Mouse (Mus musculus): ENCODE data around the gene Aatf.

Aatf gene

GRCm38 (mm10) chr11:84523841-84524510, 10.7 kb upstream of the Aatf start:
- in situ Hi-C loops (cut with MboI; ENCODE audit: low pct_unique_long_range_greater_than_20kb in 1 of 2, low sequenced_read_pairs in 2 of 2, unreplicated experiment in 1 of 2), result loop anchor here in 1 of 2 experiments (10.0 kb wide), 2 partner anchors 111 to 1311 kb away; partner anchors contain the start of gene Tbx2

GRCm38 (mm10) chr11:84523321-84523831, 10.1 kb upstream of the Aatf start:
- in situ Hi-C loops (cut with MboI; ENCODE audit: low pct_unique_long_range_greater_than_20kb in 1 of 2, low sequenced_read_pairs in 2 of 2, unreplicated experiment in 1 of 2), result loop anchor here in 1 of 2 experiments (10.0 kb wide), 2 partner anchors 111 to 1311 kb away; partner anchors contain the start of gene Tbx2

GRCm38 (mm10) chr11:84522577-84523320, 9.4 kb upstream of the Aatf start:
- in situ Hi-C loops (cut with MboI; ENCODE audit: low pct_unique_long_range_greater_than_20kb in 1 of 2, low sequenced_read_pairs in 2 of 2, unreplicated experiment in 1 of 2), result loop anchor here in 1 of 2 experiments (10.0 kb wide), 2 partner anchors 112 to 1312 kb away; partner anchors contain the start of gene Tbx2

GRCm38 (mm10) chr11:84521751-84522299, 8.5 kb upstream of the Aatf start:
- in situ Hi-C loops (cut with MboI; ENCODE audit: low pct_unique_long_range_greater_than_20kb in 1 of 2, low sequenced_read_pairs in 2 of 2, unreplicated experiment in 1 of 2), result loop anchor here in 1 of 2 experiments (10.0 kb wide), 2 partner anchors 113 to 1313 kb away; partner anchors contain the start of gene Tbx2

- in situ Hi-C loops (cut with MboI; ENCODE audit: low pct_unique_long_range_greater_than_20kb in 1 of 2, low sequenced_read_pairs in 2 of 2, unreplicated experiment in 1 of 2), result loop anchor here in 1 of 2 experiments (10.0 kb wide), 2 partner anchors 114 to 1314 kb away; partner anchors contain the start of gene Tbx2
Observed at GRCm38 (mm10) chr11:84521071-84521390, 7.7 kb upstream of the Aatf start.

GRCm38 (mm10) chr11:84520269-84521070, 7.1 kb upstream of the Aatf start:
- in situ Hi-C loops (cut with MboI; ENCODE audit: low pct_unique_long_range_greater_than_20kb in 1 of 2, low sequenced_read_pairs in 2 of 2, unreplicated experiment in 1 of 2), result loop anchor here in 1 of 2 experiments (10.0 kb wide), 2 partner anchors 114 to 1314 kb away; partner anchors contain the start of gene Tbx2

GRCm38 (mm10) chr11:84519576-84520268, 6.4 kb upstream of the Aatf start:
- in situ Hi-C loops (cut with MboI; ENCODE audit: low pct_unique_long_range_greater_than_20kb in 1 of 2, low sequenced_read_pairs in 2 of 2, unreplicated experiment in 1 of 2), result loop anchor here in 1 of 2 experiments (10.0 kb wide), 2 partner anchors 115 to 1315 kb away; partner anchors contain the start of gene Tbx2

- in situ Hi-C loops (cut with MboI; ENCODE audit: low pct_unique_long_range_greater_than_20kb in 1 of 2, low sequenced_read_pairs in 2 of 2, unreplicated experiment in 1 of 2), result no loop called here
Observed at GRCm38 (mm10) chr11:84519036-84519435, 5.7 kb upstream of the Aatf start.

- in situ Hi-C loops (cut with MboI; ENCODE audit: low pct_unique_long_range_greater_than_20kb in 1 of 2, low sequenced_read_pairs in 2 of 2, unreplicated experiment in 1 of 2), result no loop called here
Observed at GRCm38 (mm10) chr11:84518261-84518660, 4.9 kb upstream of the Aatf start.

- in situ Hi-C loops (cut with MboI; ENCODE audit: low pct_unique_long_range_greater_than_20kb in 1 of 2, low sequenced_read_pairs in 2 of 2, unreplicated experiment in 1 of 2), result no loop called here
Observed at GRCm38 (mm10) chr11:84517431-84517830, 4.1 kb upstream of the Aatf start.

- in situ Hi-C loops (cut with MboI; ENCODE audit: low pct_unique_long_range_greater_than_20kb in 1 of 2, low sequenced_read_pairs in 2 of 2, unreplicated experiment in 1 of 2), result no loop called here
Observed at GRCm38 (mm10) chr11:84516501-84517240, 3.3 kb upstream of the Aatf start.

- in situ Hi-C loops (cut with MboI; ENCODE audit: low pct_unique_long_range_greater_than_20kb in 1 of 2, low sequenced_read_pairs in 2 of 2, unreplicated experiment in 1 of 2), result no loop called here
Observed at GRCm38 (mm10) chr11:84512031-84512430, 1.3 kb downstream of the Aatf start.

- in situ Hi-C loops (cut with MboI; ENCODE audit: low pct_unique_long_range_greater_than_20kb in 1 of 2, low sequenced_read_pairs in 2 of 2, unreplicated experiment in 1 of 2), result no loop called here
Observed at GRCm38 (mm10) chr11:84504296-84504695, 9.0 kb downstream of the Aatf start.

GRCm38 (mm10) chr11:84497944-84498343, 15.4 kb downstream of the Aatf start:
- in situ Hi-C loops (cut with MboI; ENCODE audit: low pct_unique_long_range_greater_than_20kb in 1 of 2, low sequenced_read_pairs in 2 of 2, unreplicated experiment in 1 of 2), result no loop called here

- in situ Hi-C loops (cut with MboI; ENCODE audit: low pct_unique_long_range_greater_than_20kb in 1 of 2, low sequenced_read_pairs in 2 of 2, unreplicated experiment in 1 of 2), result no loop called here
Observed at GRCm38 (mm10) chr11:84496901-84497300, 16.4 kb downstream of the Aatf start.

GRCm38 (mm10) chr11:84495774-84496173, 17.5 kb downstream of the Aatf start:
- in situ Hi-C loops (cut with MboI; ENCODE audit: low pct_unique_long_range_greater_than_20kb in 1 of 2, low sequenced_read_pairs in 2 of 2, unreplicated experiment in 1 of 2), result no loop called here

GRCm38 (mm10) chr11:84481661-84482060, 31.7 kb downstream of the Aatf start:
- in situ Hi-C loops (cut with MboI; ENCODE audit: low pct_unique_long_range_greater_than_20kb in 1 of 2, low sequenced_read_pairs in 2 of 2, unreplicated experiment in 1 of 2), result no loop called here

Measured in mouse embryonic stem cell (cell line).